Mouse (Mus musculus) liver, embryonic 11.5 days (tissue): ENCODE measurements around the gene Upk3bl. TPM values are rescaled to one million over a fixed set of nuclear protein-coding genes. Genes with fewer than 3 reads are reported as not detected.
"Not testable (repeated sequence)": the region's sequence is repeated elsewhere in the genome, so short reads cannot be mapped to it uniquely, and the experiment has no call there.

Experiments used
- ATAC-seq: fragments of 200-750 bp; cut with Nextera tagmentation; replicated peaks from 2 replicates; pipeline ENCODE4 v1.8.0; 2017; ENCODE audit warnings: moderate number of reproducible peaks, mild to moderate bottlenecking, moderate TSS enrichment, moderate library complexity; ENCODE audit not compliant: low FRiP score
- DNase-seq: peaks from one replicate; pipeline ENCODE4 v3.0.0-alpha.2; 2017; ENCODE audit warnings: low spot score
- H3K27ac ChIP-seq: fragments of 300-500 bp; sonication (generic); 2 replicates; pipeline ENCODE4 v1.5.1; 2014; ENCODE audit warnings: mild to moderate bottlenecking, low read depth, low read length, control low read depth
- H3K27me3 ChIP-seq: fragments of 300-500 bp; sonication (generic); replicated peaks from 2 replicates; pipeline ENCODE4 v1.6.1; 2014; ENCODE audit warnings: low read length, mixed read lengths; ENCODE audit not compliant: control insufficient read depth, insufficient read depth
- H3K36me3 ChIP-seq: fragments of 300-500 bp; sonication (generic); 2 replicates; pipeline ENCODE4 v1.6.1; 2014; ENCODE audit warnings: mild to moderate bottlenecking, low read length, moderate library complexity, mixed read lengths; ENCODE audit not compliant: control insufficient read depth, insufficient read depth
- H3K4me1 ChIP-seq: fragments of 300-500 bp; sonication (generic); replicated peaks from 2 replicates; pipeline ENCODE4 v1.6.1; 2014; ENCODE audit warnings: low read length, mixed read lengths; ENCODE audit not compliant: control insufficient read depth, insufficient read depth
- H3K4me2 ChIP-seq: fragments of 300-500 bp; sonication (generic); 2 replicates; pipeline ENCODE4 v1.6.1; 2014; ENCODE audit warnings: mild to moderate bottlenecking, control low read depth, moderate library complexity
- H3K4me3 ChIP-seq: fragments of 300-500 bp; sonication (generic); 2 replicates; pipeline ENCODE4 v1.5.1; 2014; ENCODE audit warnings: low read depth, low read length, control low read depth
- H3K9ac ChIP-seq: fragments of 300-500 bp; sonication (generic); 2 replicates; pipeline ENCODE4 v1.6.1; 2014; ENCODE audit warnings: low read depth, low read length, control low read depth
- H3K9me3 ChIP-seq: fragments of 300-500 bp; sonication (generic); 2 replicates; pipeline ENCODE4 v1.6.1; 2016; ENCODE audit warnings: low read length, inconsistent platforms, mixed read lengths; ENCODE audit not compliant: control insufficient read depth
- WGBS: fragments of 180-500 bp; shearing (Covaris S2); extraction: QIAGEN DNeasy Blood & Tissue Kit; methylation state at CpG from one replicate; pipeline ENCODE4 v1.1.7; 2014; 5-methylcytosine and 5-hydroxymethylcytosine counted together
- microRNA-seq: library from miRNA; unstranded; fragments of <30 nt; microRNA quantifications from one replicate; pipeline ENCODE4, GENCODE M21; 2017; ENCODE audit warnings: borderline number of aligned reads
- polyA plus RNA-seq: library from polyadenylated mRNA; unstranded; fragments of >200 nt; fragmentation: Nextera tagmentation; extraction: Ambion mirVana; gene quantifications from 2 replicates; pipeline ENCODE4 v1.2.1, GENCODE M21; 2014

Gene Upk3bl
- polyA plus RNA-seq, 1 experiment from 2014 or later = 0.97 TPM

DNA sequence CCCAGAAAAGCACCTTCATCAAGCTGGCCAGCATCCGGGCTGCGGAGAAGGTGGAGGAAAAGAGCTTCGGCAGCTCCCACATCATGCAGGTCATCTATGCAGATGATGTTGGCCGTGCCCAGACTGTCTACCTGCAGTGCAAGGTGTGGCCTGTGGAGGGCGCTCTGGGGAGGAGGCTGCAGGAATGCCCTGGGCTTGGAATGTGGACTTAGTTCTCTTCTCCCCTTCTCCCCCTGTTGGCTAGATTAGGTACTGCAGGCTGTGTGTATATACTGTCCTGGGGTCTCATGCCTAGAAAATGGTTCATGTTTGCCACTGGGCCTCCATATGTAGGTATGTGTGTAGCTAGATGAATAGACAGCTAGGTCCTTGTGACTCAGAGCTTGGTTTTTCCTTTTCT, 50.2 kb downstream of the Upk3bl start:
- Histone ChIP-seq H3K36me3 (no peaks in the 10 kb centered on the region), H3K4me1 (peaks cover 4% of the 10 kb centered on the region), H3K27me3 (no peaks in the 10 kb centered on the region; the same call in 1 of the 2 replicates), H3K4me2 (no peak overlapping the region), H3K9me3 (no peaks in the 10 kb centered on the region), H3K4me3 (no peak overlapping the region), H3K27ac (no peak overlapping the region), H3K9ac (no peak overlapping the region)
- 87% methylated on average over 5 of the region's 5 CpGs for WGBS
- ATAC-seq (no peak), DNase-seq (no peak)

GRCm38 (mm10) chr5:136108486-136108885, 54.2 kb downstream of the Upk3bl start:
- Histone ChIP-seq H3K36me3 (no peaks in the 10 kb centered on the region), H3K9ac (no peak overlapping the region), H3K4me1 (no peaks in the 10 kb centered on the region), H3K9me3 (no peaks in the 10 kb centered on the region), H3K27ac (no peak overlapping the region), H3K4me3 (no peak overlapping the region), H3K27me3 (no peaks in the 10 kb centered on the region; the same call in 1 of the 2 replicates), H3K4me2 (no peak overlapping the region)
- WGBS = 45% methylated on average over 2 of the region's 2 CpGs
- DNase-seq (no peak), ATAC-seq (no peak)

GRCm38 (mm10) chr5:136109042-136109441, 54.8 kb downstream of the Upk3bl start:
- no peaks in the 10 kb centered on the region for H3K4me1 ChIP-seq
- H3K4me3 ChIP-seq = no peak overlapping the region
- DNase-seq (no peak), ATAC-seq (no peak)
- H3K9ac ChIP-seq = no peak overlapping the region
- WGBS = 70% methylated on average over 3 of the region's 3 CpGs
- H3K27me3 ChIP-seq = no peaks in the 10 kb centered on the region; the same call in 1 of the 2 replicates
- no peak overlapping the region for H3K27ac ChIP-seq
- no peaks in the 10 kb centered on the region for H3K9me3 ChIP-seq
- no peak overlapping the region for H3K4me2 ChIP-seq
- no peaks in the 10 kb centered on the region for H3K36me3 ChIP-seq

GRCm38 (mm10) chr5:136113546-136113945, 59.3 kb downstream of the Upk3bl start:
- WGBS = 39% methylated on average over 4 of the region's 4 CpGs
- H3K36me3 ChIP-seq = not testable (repeated sequence)

More at GRCm38 (mm10) chr5:136113546-136113945, 59.3 kb downstream of the Upk3bl start:
- not testable (repeated sequence) for H3K4me2 ChIP-seq, H3K9ac ChIP-seq, H3K9me3 ChIP-seq, H3K27ac ChIP-seq, H3K27me3 ChIP-seq, DNase-seq, H3K4me3 ChIP-seq, ATAC-seq
- H3K4me1 ChIP-seq = peaks cover 10% of the 10 kb centered on the region

Small RNA genes within 50 kb of the gene (microRNA-seq; reads per million reads assigned to microRNA genes)
- not detected for gene Mir7035

Other genes with a start within 250 kb of the Upk3bl start
- 0.04 and 0.16 TPM in 2 replicates for gene Srrm3, start 247.6 kb upstream of the Upk3bl start, polyA plus RNA-seq
- gene Hspb1, start 166.6 kb upstream of the Upk3bl start, polyA plus RNA-seq = 11.8 and 22.1 TPM in 2 replicates
- 97.3 and 99.8 TPM in 2 replicates for gene Ywhag, start 119.9 kb upstream of the Upk3bl start, polyA plus RNA-seq
- gene Ssc4d, start 80.0 kb upstream of the Upk3bl start, polyA plus RNA-seq = 3.0 and 3.1 TPM in 2 replicates
- gene Zp3, start 74.4 kb upstream of the Upk3bl start, polyA plus RNA-seq = not detected in 2 replicates
- gene Dtx2, start 59.7 kb upstream of the Upk3bl start, polyA plus RNA-seq = 20.0 and 20.3 TPM in 2 replicates
- gene Upk3b, start 16.0 kb upstream of the Upk3bl start, polyA plus RNA-seq = 15.2 and 16.6 TPM in 2 replicates
- 1.7 TPM in 2 replicates for gene Rasa4, start 29.4 kb downstream of the Upk3bl start, polyA plus RNA-seq
- 253 and 261 TPM in 2 replicates for gene Polr2j, start 62.1 kb downstream of the Upk3bl start, polyA plus RNA-seq
- gene Lrwd1, start 81.6 kb downstream of the Upk3bl start, polyA plus RNA-seq = 69.0 and 70.3 TPM in 2 replicates
- gene Alkbh4, start 81.7 kb downstream of the Upk3bl start, polyA plus RNA-seq = 20.3 and 24.9 TPM in 2 replicates
- gene Orai2, start 116.2 kb downstream of the Upk3bl start, polyA plus RNA-seq = 7.4 and 9.0 TPM in 2 replicates
- gene Prkrip1, start 144.5 kb downstream of the Upk3bl start, polyA plus RNA-seq = 59.9 and 65.5 TPM in 2 replicates
- 3.4 and 4.6 TPM in 2 replicates for gene Sh2b2, start 192.1 kb downstream of the Upk3bl start, polyA plus RNA-seq